Mouse (Mus musculus) CH12.LX (cell line): ENCODE results near the gene Tbx21. TPM values are rescaled to one million over a fixed set of nuclear protein-coding genes. Genes with fewer than 3 reads are reported as not detected.

Experiments
- DNase-seq: peaks from one replicate; pipeline ENCODE4 v3.0.0-alpha.2; 2013; ENCODE audit errors: extremely low read depth
- H3K27ac ChIP-seq: 2 replicates; pipeline ENCODE4 v1.5.1; 2012; ENCODE audit warnings: low read depth, mild to moderate bottlenecking, control low read depth, moderate library complexity; ENCODE audit not compliant: insufficient read depth
- H3K27me3 ChIP-seq: replicated peaks from 2 replicates; pipeline ENCODE3; 2012; ENCODE audit warnings: inconsistent platforms
- H3K36me3 ChIP-seq, 2 experiments: replicated peaks in 1 of 2; 2 replicates each; pipeline versions ENCODE3 to v1.6.1; 2012; ENCODE audit warnings: inconsistent platforms in 1 of 2, low read length in 1 of 2, mild to moderate bottlenecking in 1 of 2, mixed read lengths in 1 of 2, moderate library complexity in 1 of 2; ENCODE audit not compliant: control insufficient read depth in 1 of 2, insufficient read depth in 1 of 2
- H3K4me1 ChIP-seq, 2 experiments: 2 replicates each; pipeline ENCODE4 v1.6.1; 2012; ENCODE audit warnings: inconsistent platforms in 1 of 2, moderate library complexity in 1 of 2; ENCODE audit not compliant: insufficient read depth in 2 of 2, control insufficient read depth in 1 of 2
- H3K4me2 ChIP-seq: 2 replicates; pipeline ENCODE4 v1.6.1; 2012; ENCODE audit warnings: low read depth, mild to moderate bottlenecking, control low read depth; ENCODE audit not compliant: poor library complexity, insufficient read depth, severe bottlenecking
- H3K4me3 ChIP-seq, 3 experiments: fragments of 150-350 bp in 1 of 3; sonication (generic) in 1 of 3; replicated peaks in 1 of 3; 2 replicates each; pipeline versions ENCODE3 to v1.5.1; 2011 to 2012; ENCODE audit warnings: low read depth in 2 of 3, low read length in 2 of 3, mild to moderate bottlenecking in 2 of 3, moderate library complexity in 2 of 3, control low read depth in 1 of 3, improper control_type of control experiment in 1 of 3, inconsistent platforms in 1 of 3, mixed read lengths in 1 of 3; ENCODE audit not compliant: poor library complexity in 1 of 3
- H3K79me2 ChIP-seq: replicated peaks from 2 replicates; pipeline ENCODE4 v1.6.1; 2012; ENCODE audit warnings: mild to moderate bottlenecking, moderate library complexity; ENCODE audit not compliant: control insufficient read depth, poor library complexity, insufficient read depth, severe bottlenecking; ENCODE audit errors: extremely low read depth
- H3K9ac ChIP-seq: 2 replicates; pipeline ENCODE4 v1.6.1; 2012; ENCODE audit warnings: low read depth, mild to moderate bottlenecking, control low read depth, moderate library complexity; ENCODE audit not compliant: insufficient read depth
- H3K9me3 ChIP-seq: replicated peaks from 2 replicates; pipeline ENCODE3; 2012; ENCODE audit warnings: low read length, inconsistent platforms, mixed read lengths
- BHLHE40 ChIP-seq: IDR thresholded peaks from 2 replicates; pipeline ENCODE4 v1.6.1; 2011; ENCODE audit warnings: mild to moderate bottlenecking, low read depth, low read length, improper control_type of control experiment
- CHD2 ChIP-seq: IDR thresholded peaks from 2 replicates; pipeline ENCODE4 v1.6.1; 2011; ENCODE audit warnings: low read length, improper control_type of control experiment
- ELF1 ChIP-seq: IDR thresholded peaks from 2 replicates; pipeline ENCODE4 v1.6.1; 2014; ENCODE audit warnings: low read depth, mild to moderate bottlenecking, inconsistent platforms, low read length, improper control_type of control experiment
- EP300 ChIP-seq: IDR thresholded peaks from 2 replicates; pipeline ENCODE4 v1.6.1; 2011; ENCODE audit warnings: low read length, improper control_type of control experiment
- ETS1 ChIP-seq: conservative IDR thresholded peaks from 2 replicates; pipeline ENCODE4 v1.6.1; 2012; ENCODE audit warnings: low read depth, mild to moderate bottlenecking, inconsistent platforms, low read length, improper control_type of control experiment, moderate library complexity
- GABPA ChIP-seq: IDR thresholded peaks from 2 replicates; pipeline ENCODE4 v1.6.1; 2012; ENCODE audit warnings: low read depth, low read length, improper control_type of control experiment, inconsistent platforms; ENCODE audit not compliant: insufficient replicate concordance
- IRF4 ChIP-seq: IDR thresholded peaks from 2 replicates; pipeline ENCODE4 v1.6.1; 2014; ENCODE audit warnings: low read depth, mild to moderate bottlenecking, inconsistent platforms, low read length, improper control_type of control experiment
- JUND ChIP-seq: conservative IDR thresholded peaks from 2 replicates; pipeline ENCODE4 v1.6.1; 2011; ENCODE audit warnings: low read depth, low read length, improper control_type of control experiment
- MAFK ChIP-seq: IDR thresholded peaks from 2 replicates; pipeline ENCODE4 v1.6.1; 2011; ENCODE audit warnings: low read length, improper control_type of control experiment; ENCODE audit not compliant: insufficient replicate concordance
- MAX ChIP-seq: IDR thresholded peaks from 2 replicates; pipeline ENCODE4 v1.6.1; 2011; ENCODE audit warnings: low read length, improper control_type of control experiment
- MAZ ChIP-seq: IDR thresholded peaks from 2 replicates; pipeline ENCODE4 v1.6.1; 2012; ENCODE audit warnings: low read depth, mild to moderate bottlenecking, inconsistent platforms, low read length, improper control_type of control experiment, moderate library complexity
- MEF2A ChIP-seq: IDR thresholded peaks from 2 replicates; pipeline ENCODE4 v1.6.1; 2014; ENCODE audit warnings: low read depth, mild to moderate bottlenecking, inconsistent platforms, low read length, improper control_type of control experiment, borderline replicate concordance
- NELFE ChIP-seq: IDR thresholded peaks from 2 replicates; pipeline ENCODE4 v1.6.1; 2011; ENCODE audit warnings: low read depth, low read length, improper control_type of control experiment
- POLR2A ChIP-seq: IDR thresholded peaks from 2 replicates; pipeline ENCODE4 v1.6.1; 2011; ENCODE audit warnings: low read depth, mild to moderate bottlenecking, improper control_type of control experiment, low read length
- RAD21 ChIP-seq: IDR thresholded peaks from 2 replicates; pipeline ENCODE4 v1.6.1; 2011; ENCODE audit warnings: low read depth, mild to moderate bottlenecking, low read length, improper control_type of control experiment, moderate library complexity
- RCOR1 ChIP-seq: conservative IDR thresholded peaks from 2 replicates; pipeline ENCODE4 v1.6.1; 2012; ENCODE audit warnings: low read depth, mild to moderate bottlenecking, inconsistent platforms, low read length, improper control_type of control experiment
- SIN3A ChIP-seq: IDR thresholded peaks from 2 replicates; pipeline ENCODE4 v1.6.1; 2012; ENCODE audit warnings: low read length, improper control_type of control experiment, inconsistent platforms
- SMC3 ChIP-seq: IDR thresholded peaks from 2 replicates; pipeline ENCODE4 v1.6.1; 2011; ENCODE audit warnings: low read depth, low read length, improper control_type of control experiment
- TBP ChIP-seq: conservative IDR thresholded peaks from 2 replicates; pipeline ENCODE4 v1.6.1; 2011; ENCODE audit warnings: low read depth, low read length, improper control_type of control experiment
- TCF12 ChIP-seq: IDR thresholded peaks from 2 replicates; pipeline ENCODE4 v1.6.1; 2014; ENCODE audit warnings: low read depth, mild to moderate bottlenecking, inconsistent platforms, low read length, improper control_type of control experiment
- UBTF ChIP-seq: IDR thresholded peaks from 2 replicates; pipeline ENCODE4 v1.6.1; 2012; ENCODE audit warnings: low read depth, mild to moderate bottlenecking, inconsistent platforms, low read length, improper control_type of control experiment, moderate library complexity
- USF1 ChIP-seq: IDR thresholded peaks from 2 replicates; pipeline ENCODE4 v1.6.1; 2014; ENCODE audit warnings: low read depth, mild to moderate bottlenecking, inconsistent platforms, low read length, improper control_type of control experiment
- USF2 ChIP-seq: conservative IDR thresholded peaks from 2 replicates; pipeline ENCODE4 v1.6.1; 2011; ENCODE audit warnings: low read depth, low read length, improper control_type of control experiment
- ZMIZ1 ChIP-seq: IDR thresholded peaks from 2 replicates; pipeline ENCODE4 v1.6.1; 2012; ENCODE audit warnings: low read depth, mild to moderate bottlenecking, inconsistent platforms, low read length, improper control_type of control experiment
- dilution Hi-C: fragments of 300-500 bp; cut with MboI; formaldehyde crosslinking; loops from 2 replicates; pipeline ENCODE4 v1.14.3; 2020; ENCODE audit warnings: low sequenced_read_pairs; ENCODE audit not compliant: extremely low pct_unique_long_range_greater_than_20kb, extremely low pct_ligation_motif_present
- in situ Hi-C: fragments of 300-500 bp; cut with MboI; formaldehyde crosslinking; loops from 3 replicates; pipeline ENCODE4 v1.14.3; 2019; ENCODE audit warnings: low sequenced_read_pairs, low pct_ligation_motif_present, low pct_unique_long_range_greater_than_20kb, mixed read lengths
- polyA plus RNA-seq: library from polyadenylated mRNA; unstranded; fragments of >175 nt; gene quantifications from 2 replicates; pipeline ENCODE4 v1.2.1, GENCODE M21; 2012; ENCODE audit warnings: low read depth; ENCODE audit not compliant: insufficient read length
- total RNA-seq, 2 experiments: library from RNA; depleted of rRNA; stranded (reverse); fragments of 300-350 nt in 1 of 2; fragments of >200 nt in 1 of 2; gene quantifications; 2 replicates each; pipeline ENCODE4 v1.2.3; 2012 to 2014

Tbx21 gene
- total and polyA plus RNA-seq, 3 experiments: 0.08 to 0.09 TPM; not detected in 1

DNA sequence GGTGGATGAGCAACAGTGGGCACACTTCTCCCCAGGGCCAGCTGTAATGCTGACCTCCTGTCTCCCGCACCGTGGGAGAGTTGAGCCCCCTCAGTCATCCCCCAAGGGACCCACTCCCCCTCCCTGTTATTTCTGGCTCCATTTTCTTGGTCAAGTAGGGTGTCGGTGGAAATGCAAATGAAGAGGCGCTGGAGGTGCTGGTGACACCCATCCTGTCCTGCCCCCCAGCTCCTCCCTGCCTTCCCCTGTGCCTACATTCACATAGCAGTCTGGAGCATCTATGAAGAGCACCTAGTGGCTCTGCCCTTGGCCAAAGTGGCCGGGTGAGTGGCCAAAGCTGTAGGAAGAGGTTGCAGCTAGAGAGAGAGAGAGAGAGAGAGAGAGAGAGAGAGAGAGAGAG is 18.1 kb upstream of the Tbx21 start:
- Histone ChIP-seq H3K27ac (no peak overlapping the region), H3K79me2 (no peaks in the 10 kb centered on the region)
- dilution Hi-C loops: no loop called here
- TF ChIP-seq MEF2A: 0 out of 2 replicates have a peak, but pooled peaks have one; percentile 16
- TF ChIP-seq ETS1: no peak; the same call in 1 of the 2 replicates
- TF ChIP-seq EP300: 0 out of 2 replicates have a peak, but pooled peaks have one; percentile 13
- TF ChIP-seq TCF12: 0 out of 2 replicates have a peak, but pooled peaks have one; percentile 10
- TF ChIP-seq, all 38 proteins: peak for 3
- in situ Hi-C loops: no loop called here
- Histone ChIP-seq H3K9me3 (no peaks in the 10 kb centered on the region), H3K4me3 (peak overlapping the region in 1 of 3 experiments; percentile 30), H3K4me1 (peaks cover 47 to 94% of the 10 kb centered on the region in 2 experiments), H3K9ac (no peak overlapping the region), H3K36me3 (peaks cover 3 to 10% of the 10 kb centered on the region in 2 experiments), H3K27me3 (no peaks in the 10 kb centered on the region), H3K4me2 (0 out of 2 replicates have a peak overlapping the region, but pooled peaks have one; percentile 13)
- no peak for DNase-seq

DNA sequence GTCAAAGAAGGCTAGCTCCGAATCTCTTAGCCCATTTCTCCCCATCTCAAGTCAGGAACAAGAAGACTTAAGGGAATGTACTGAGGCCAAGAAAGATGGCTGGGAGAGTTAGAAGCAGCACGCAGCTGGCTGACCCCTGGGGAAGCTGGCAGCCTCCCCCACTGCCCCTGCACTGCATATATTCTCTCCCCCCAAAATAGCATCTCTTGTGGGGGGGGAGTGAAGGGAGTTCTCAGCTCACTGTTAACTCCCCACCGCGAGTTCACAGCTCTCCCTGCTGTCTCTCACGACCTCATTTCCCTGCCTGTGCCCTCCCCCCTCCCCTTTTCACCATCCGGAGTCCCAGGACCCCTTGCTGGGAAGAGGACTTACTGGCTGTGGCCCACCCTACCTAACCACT is 17.1 kb upstream of the Tbx21 start:
- dilution Hi-C loops: no loop called here

DNA sequence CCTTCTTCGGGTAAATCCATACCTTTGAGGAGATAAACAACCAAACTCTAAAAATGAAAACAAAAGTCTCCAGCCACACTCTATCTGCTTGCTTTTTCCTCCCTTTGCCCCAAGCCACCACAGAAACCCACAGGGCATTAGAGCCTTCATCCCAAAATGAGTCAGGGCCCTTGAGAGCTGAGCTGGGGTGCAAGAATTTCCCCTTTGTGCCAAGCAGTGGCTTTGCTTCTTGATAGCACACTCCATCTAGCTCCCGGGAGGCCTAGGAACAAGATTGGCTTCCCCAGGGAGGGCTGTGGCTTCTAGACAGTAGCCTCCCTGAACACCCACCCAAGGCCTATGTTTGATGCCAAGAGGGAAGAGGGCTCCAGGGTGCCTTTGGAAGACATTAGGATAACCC is 16.6 kb upstream of the Tbx21 start:
- H3K79me2 ChIP-seq: no peaks in the 10 kb centered on the region
- H3K4me2 ChIP-seq: peak overlapping the region; percentile 38
- peak overlapping the region; percentile 44 for H3K27ac ChIP-seq
- in situ Hi-C loops: no loop called here
- no peaks in the 10 kb centered on the region for H3K9me3 ChIP-seq
- peak; percentile 88 for DNase-seq
- no peak overlapping the region for H3K9ac ChIP-seq
- peaks cover 54 to 94% of the 10 kb centered on the region in 2 experiments for H3K4me1 ChIP-seq
- dilution Hi-C loops: no loop called here
- no peaks in the 10 kb centered on the region for H3K27me3 ChIP-seq
- H3K4me3 ChIP-seq: no peak overlapping the region
- no peaks in the 10 kb centered on the region for H3K36me3 ChIP-seq
- TF ChIP-seq RCOR1: peak; percentile 70; the same call in 1 of the 2 replicates
- no peak for TF ChIP-seq USF2
- TF ChIP-seq RAD21: no peak; the same call in none of the 2 replicates
- TF ChIP-seq EP300: peak; percentile 94
- TF ChIP-seq JUND: peak; percentile 93
- peak; percentile 97 for TF ChIP-seq IRF4
- peak; percentile 67; the same call in 1 of the 2 replicates for TF ChIP-seq CHD2
- no peak for TF ChIP-seq GABPA
- TF ChIP-seq UBTF: no peak
- peak; percentile 53 for TF ChIP-seq TCF12
- peak; percentile 8 for TF ChIP-seq SMC3
- 0 out of 2 replicates have a peak, but pooled peaks have one; percentile 39 for TF ChIP-seq ZMIZ1
- TF ChIP-seq ETS1: peak; percentile 89
- TF ChIP-seq MAFK: peak; percentile 82
- no peak for TF ChIP-seq ELF1
- peak; percentile 75 for TF ChIP-seq MEF2A

More for the DNA sequence above, 17.1 kb upstream of the Tbx21 start:
- TF ChIP-seq BHLHE40 (no peak), MEF2A (peak; percentile 95), POLR2A (0 out of 2 replicates have a peak, but pooled peaks have one; percentile 15), USF2 (no peak), MAZ (peak; percentile 78), MAX (peak; percentile 62; the same call in 1 of the 2 replicates), USF1 (no peak), EP300 (0 out of 2 replicates have a peak, but pooled peaks have one; percentile 3), ELF1 (no peak), ZMIZ1 (0 out of 2 replicates have a peak, but pooled peaks have one; percentile 25), CHD2 (peak; percentile 12; the same call in 1 of the 2 replicates), ETS1 (peak; percentile 19; the same call in 1 of the 2 replicates), SIN3A (0 out of 2 replicates have a peak, but pooled peaks have one; percentile 3), RCOR1 (no peak), SMC3 (no peak), UBTF (no peak), NELFE (no peak), TBP (no peak)
- TF ChIP-seq, all 38 proteins: peak for 9
- Histone ChIP-seq H3K79me2 (no peaks in the 10 kb centered on the region), H3K9me3 (no peaks in the 10 kb centered on the region), H3K4me1 (peaks cover 54 to 98% of the 10 kb centered on the region in 2 experiments), H3K4me2 (peak overlapping the region; percentile 38), H3K27ac (peak overlapping the region; percentile 44), H3K4me3 (no peak overlapping the region), H3K27me3 (no peaks in the 10 kb centered on the region), H3K36me3 (peaks cover 0 to 1% of the 10 kb centered on the region in 2 experiments), H3K9ac (no peak overlapping the region)
- in situ Hi-C loops: no loop called here
- DNase-seq: peak; percentile 77
